Mouse (Mus musculus): ENCODE results near the gene Gm340. TPM values are rescaled to one million over a fixed set of nuclear protein-coding genes. Genes with fewer than 3 reads are reported as not detected.

The Gm340 gene
- total RNA-seq, 2 experiments from 2014 or later = 14.3 to 26.2 TPM

DNA sequence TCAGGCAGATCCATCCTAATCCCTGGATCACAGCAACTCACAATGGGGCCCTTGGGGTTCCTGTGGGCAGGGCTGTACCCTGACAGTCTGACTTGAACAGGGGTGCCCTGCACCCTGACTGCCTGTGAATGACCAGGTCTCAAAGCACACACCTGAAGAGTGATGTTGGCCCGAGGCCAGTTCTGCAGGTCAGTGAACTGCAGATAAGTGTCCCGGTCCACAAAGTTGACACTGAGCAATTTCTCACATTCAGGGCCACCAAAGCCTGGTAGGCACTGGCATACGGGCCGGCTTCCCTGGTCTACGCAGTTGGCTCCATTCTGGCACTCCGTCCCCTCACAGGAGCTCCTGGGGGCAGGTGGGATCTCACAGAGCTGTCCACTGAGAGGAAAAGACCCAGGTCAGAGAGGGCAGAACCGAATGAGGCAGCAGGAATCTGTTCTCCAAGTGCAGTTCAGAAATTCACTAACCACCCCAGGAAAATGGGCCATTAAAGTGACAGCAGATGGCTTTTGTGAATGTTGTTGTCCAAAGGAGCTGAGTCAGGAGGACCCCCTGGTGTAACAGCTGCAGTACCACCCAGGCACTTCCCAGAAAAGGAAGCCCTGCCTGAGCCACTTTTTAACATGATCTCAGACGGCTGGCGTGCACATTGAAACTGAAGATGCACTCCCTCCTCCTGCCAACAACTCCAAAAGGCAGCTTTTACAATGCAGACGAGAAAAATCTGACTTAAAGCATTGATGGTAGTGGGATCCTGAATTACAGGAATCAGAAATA is 24.2 kb downstream of the Gm340 start:
- ATAC-seq (replicated peaks; ENCODE audit: low FRiP score, poor library complexity, severe bottlenecking) = no peak

DNA sequence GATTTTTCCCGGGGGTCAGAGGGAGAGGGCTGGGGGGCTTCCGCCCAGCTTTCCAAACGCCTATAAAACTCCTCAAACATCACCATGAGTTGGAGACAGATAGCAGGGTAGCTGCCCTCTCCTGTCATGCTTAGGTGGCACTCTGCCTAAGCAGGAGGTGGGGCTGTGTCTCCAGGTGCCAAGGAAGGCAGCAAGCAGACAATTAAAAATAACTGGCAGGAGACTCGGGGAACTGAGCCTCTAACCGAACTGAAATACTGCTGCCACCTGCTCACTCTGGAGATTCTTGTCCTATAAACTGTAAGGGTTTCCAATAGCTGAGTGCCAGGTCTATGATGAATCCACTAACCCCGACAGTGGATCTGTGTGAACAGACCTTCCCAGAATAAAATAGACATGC is 29.5 kb downstream of the Gm340 start:
- no peak for ATAC-seq (replicated peaks; ENCODE audit: low FRiP score, poor library complexity, severe bottlenecking)

DNA sequence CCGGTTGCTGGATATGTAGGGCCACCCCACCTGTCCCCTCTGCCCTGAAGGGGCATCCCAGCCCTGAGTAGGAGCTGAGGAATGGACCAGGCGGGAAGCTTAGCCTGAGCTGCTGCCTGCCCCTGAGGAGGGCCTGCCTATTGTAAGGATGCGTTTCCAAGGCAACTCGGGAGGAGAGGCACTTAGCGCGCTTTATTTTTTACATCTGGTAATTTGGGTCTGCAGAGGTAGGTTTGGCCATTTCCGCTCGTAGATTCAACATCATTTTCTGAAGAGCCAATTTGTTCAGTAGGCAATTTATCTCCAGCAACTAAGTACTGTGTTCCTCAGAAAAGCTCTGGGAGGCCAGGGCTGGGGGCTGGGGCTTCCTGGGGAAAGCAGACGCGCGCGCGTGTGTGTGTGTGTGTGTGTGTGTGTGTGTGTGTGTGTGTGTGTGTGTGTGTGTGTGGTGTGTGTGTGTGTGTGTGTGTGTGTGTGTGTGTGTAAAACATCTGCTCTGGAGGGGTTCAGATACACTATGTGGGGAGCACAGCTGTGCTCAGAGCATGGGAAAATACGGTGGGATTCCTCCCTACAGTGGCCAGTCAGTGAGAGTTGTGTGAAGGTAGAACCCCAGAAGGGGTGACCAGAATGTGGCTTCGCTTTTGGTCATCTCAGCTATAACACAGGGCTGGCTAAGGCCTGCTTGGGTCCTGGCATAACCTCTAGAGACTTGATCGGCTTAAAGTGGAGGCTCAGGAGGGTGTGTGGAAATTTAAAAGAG is 31.3 kb downstream of the Gm340 start:
- ATAC-seq (replicated peaks; ENCODE audit: low FRiP score, poor library complexity, severe bottlenecking) = no peak

DNA sequence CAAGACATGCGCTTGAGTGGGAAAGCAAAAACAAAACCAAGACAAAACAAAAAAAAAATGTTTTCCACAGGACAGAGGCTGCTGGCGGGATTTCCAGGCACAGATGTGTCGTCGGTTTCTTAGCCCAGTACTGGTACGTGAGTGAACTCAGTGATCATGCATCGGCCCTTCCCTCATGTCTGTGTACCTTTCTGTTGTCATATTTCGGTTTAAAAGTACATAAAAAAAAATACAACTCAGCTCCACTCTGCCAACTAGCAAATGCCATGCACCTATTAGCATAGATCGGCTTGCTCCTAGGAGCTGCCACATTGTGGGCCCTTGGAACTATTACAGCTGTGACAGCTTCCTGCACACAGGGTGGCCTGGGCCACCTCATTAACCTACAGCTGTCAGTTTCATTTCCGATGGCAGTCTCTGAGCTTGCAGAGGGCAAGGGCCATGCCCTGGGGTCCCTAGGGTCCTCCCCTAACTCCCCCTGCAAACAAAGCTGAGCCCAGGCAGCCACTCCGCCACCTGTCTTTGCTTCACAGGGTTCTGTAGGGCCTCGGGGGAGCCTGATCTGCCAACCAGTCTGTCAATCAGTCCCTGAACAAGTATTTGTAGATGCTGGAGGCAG is 33.5 kb downstream of the Gm340 start:
- ATAC-seq (replicated peaks; ENCODE audit: low FRiP score, poor library complexity, severe bottlenecking) = no peak

- ATAC-seq (replicated peaks; ENCODE audit: low FRiP score, poor library complexity, severe bottlenecking) = no peak
Observed at GRCm38 (mm10) chr19:41616274-41616673, 34.1 kb downstream of the Gm340 start.

DNA sequence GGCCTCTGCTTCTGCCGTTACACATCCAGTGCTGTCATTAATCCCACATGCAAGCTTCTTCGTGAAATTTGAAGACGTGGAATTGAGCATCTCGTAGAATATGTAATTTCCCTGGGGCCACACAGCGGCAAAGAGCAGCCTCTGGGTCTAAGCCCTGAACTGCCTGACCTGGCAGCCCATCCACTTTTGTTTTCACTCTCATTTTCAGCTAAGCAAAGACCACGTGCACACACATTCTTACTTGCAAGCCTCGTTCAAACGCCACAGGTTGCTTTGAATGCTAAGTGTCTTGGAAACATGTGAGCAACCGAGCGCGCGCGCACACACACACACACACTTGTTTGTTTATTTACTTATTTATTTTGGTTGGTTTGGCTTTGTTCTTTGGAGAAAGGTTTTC is 34.9 kb downstream of the Gm340 start:
- no peak for ATAC-seq (replicated peaks; ENCODE audit: low FRiP score, poor library complexity, severe bottlenecking)

GRCm38 (mm10) chr19:41618153-41618657 is 36.0 kb downstream of the Gm340 start:
- ATAC-seq (replicated peaks; ENCODE audit: low FRiP score, poor library complexity, severe bottlenecking) = no peak

DNA sequence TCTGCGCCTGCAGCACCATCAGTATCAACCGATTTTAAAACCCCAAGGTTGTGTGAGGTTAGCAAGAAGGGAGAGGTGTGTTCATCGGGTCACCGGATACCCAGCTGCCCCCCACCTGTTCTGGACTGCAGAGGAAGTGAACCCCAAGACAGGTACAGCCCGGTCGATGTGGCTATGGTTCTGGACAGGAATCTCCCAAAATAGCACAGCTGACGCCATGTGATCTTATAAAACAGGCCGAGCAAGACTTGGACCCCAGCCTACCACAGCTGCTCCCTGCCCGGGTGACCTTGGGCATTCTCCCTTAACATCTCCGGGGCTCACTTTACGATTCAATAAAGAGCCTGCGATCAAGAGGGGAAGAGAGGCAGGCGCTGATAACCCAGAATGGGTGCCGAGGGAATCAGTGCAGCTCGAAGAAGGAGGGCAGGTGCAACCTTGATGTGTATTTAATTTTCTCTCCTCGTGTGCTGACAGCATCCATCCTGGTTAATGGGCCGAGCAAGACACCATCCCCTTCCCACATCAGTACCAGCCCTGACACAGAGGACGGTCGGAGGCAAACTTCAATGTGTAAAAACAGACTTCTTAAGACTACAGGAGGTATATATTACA is 36.7 kb downstream of the Gm340 start:
- ATAC-seq (replicated peaks; ENCODE audit: low FRiP score, poor library complexity, severe bottlenecking) = no peak

DNA sequence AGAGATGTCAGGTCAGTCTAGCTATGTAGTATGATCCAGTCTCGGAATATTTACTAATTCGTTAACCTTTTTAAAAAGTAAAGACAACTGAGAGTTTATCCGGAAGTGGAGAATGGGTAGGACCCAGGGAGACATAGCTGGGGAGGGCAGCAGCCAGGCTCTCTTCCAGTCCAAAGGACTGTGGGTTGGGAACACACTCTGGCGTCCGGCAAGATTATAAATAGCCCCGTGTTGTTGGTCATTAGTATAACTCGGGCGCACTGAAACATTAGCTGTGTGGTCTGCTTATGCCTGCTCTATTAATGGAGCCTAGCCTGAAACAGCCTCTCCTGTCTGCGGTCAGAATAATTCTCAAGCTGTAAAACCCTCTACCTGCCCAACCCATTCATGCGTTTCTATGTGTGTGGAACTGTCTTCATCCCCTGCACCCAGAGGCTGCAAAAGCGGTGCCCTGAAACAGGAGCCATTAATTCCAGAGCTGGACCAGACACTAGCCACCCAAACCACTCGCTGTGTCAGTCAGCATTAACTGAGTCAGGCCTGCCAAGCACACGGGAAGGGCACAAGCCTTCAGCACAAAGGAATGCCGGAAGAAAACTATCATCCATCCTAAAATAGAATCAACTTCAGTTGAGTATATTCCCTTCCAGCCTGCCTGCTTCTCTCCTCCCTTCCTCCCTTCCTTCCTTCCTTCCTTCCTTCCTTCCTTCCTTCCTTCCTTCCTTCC is 38.4 kb downstream of the Gm340 start:
- ATAC-seq (replicated peaks; ENCODE audit: low FRiP score, poor library complexity, severe bottlenecking) = no peak

DNA sequence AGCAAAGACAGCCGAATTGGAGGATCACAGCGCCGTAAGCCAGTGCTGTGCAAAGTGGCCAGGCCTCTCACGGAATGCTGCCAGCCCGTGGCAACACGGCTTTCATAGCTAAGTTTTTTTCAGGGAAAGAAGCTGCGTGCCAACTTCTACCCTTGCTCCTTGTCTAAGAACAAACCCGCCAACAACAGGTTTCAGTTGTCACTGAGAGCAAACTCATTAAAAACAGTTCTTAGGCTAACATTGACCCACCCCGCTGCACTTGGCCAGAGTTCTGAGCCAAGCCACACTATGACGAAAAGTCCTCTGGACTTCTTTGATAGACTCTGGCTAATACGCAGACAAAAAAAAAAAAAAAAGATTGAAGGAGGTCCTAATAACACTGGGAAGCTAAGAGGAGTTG is 46.8 kb downstream of the Gm340 start:
- no peak for ATAC-seq (replicated peaks; ENCODE audit: low FRiP score, poor library complexity, severe bottlenecking)

- 0 out of 2 replicates have a peak, but pooled peaks have one; percentile 42 for ATAC-seq (replicated peaks; ENCODE audit: low FRiP score, poor library complexity, severe bottlenecking)
Observed at GRCm38 (mm10) chr19:41629532-41629931, 47.4 kb downstream of the Gm340 start.

- no peak for ATAC-seq (replicated peaks; ENCODE audit: low FRiP score, poor library complexity, severe bottlenecking)
Observed at GRCm38 (mm10) chr19:41634099-41634498, 51.9 kb downstream of the Gm340 start.

DNA sequence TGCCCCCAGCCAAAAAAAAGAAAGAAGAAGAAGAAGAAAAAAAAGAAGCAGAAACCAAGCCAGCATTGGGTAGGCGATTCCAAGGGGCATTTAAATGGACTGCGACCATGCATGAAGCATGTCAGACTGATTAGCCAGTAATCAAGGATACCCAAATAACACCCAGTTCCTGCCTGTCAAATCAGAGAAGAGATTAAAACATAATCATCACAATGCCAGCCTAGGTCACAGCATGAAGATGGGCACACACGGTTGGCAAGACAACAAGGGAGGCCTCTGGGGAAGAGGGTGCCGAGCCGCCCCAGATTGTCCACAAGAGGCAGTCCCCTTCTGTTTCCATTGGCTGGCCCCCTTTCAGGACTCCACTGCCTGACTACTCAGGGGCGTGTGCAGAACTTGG is 52.8 kb downstream of the Gm340 start:
- no peak for ATAC-seq (replicated peaks; ENCODE audit: low FRiP score, poor library complexity, severe bottlenecking)

Other genes with a start within 250 kb of the Gm340 start
- gene Pik3ap1, start 197.3 kb upstream of the Gm340 start, total RNA-seq (2015; ENCODE audit: low replicate concordance) = 13.8 and 15.9 TPM in 2 replicates
- gene Pik3ap1, start 197.3 kb upstream of the Gm340 start, total RNA-seq (2017; ENCODE audit: low replicate concordance) = 9.6 and 11.8 TPM in 2 replicates
- 16.6 and 26.0 TPM in 2 replicates for gene Lcor, start 99.7 kb upstream of the Gm340 start, total RNA-seq (2015; ENCODE audit: low replicate concordance)
- gene Lcor, start 99.7 kb upstream of the Gm340 start, total RNA-seq (2017; ENCODE audit: low replicate concordance) = 36.3 and 41.6 TPM in 2 replicates
- gene Slit1, start 161.3 kb downstream of the Gm340 start, total RNA-seq (2015; ENCODE audit: low replicate concordance) = 1.1 and 1.7 TPM in 2 replicates
- gene Slit1, start 161.3 kb downstream of the Gm340 start, total RNA-seq (2017; ENCODE audit: low replicate concordance) = 1.0 and 1.6 TPM in 2 replicates
- 83.4 and 100 TPM in 2 replicates for gene Arhgap19, start 219.7 kb downstream of the Gm340 start, total RNA-seq (2015; ENCODE audit: low replicate concordance)
- gene Arhgap19, start 219.7 kb downstream of the Gm340 start, total RNA-seq (2017; ENCODE audit: low replicate concordance) = 98.9 and 131 TPM in 2 replicates
- gene Frat1, start 247.6 kb downstream of the Gm340 start, total RNA-seq (2015; ENCODE audit: low replicate concordance) = 3.2 and 3.8 TPM in 2 replicates
- gene Frat1, start 247.6 kb downstream of the Gm340 start, total RNA-seq (2017; ENCODE audit: low replicate concordance) = 0.26 and 2.6 TPM in 2 replicates